ENCODE assay signal across 10 mouse cellular contexts in genomic region chr4:123972423-123973049, GRCm38 (mm10). TPM values are rescaled to one million over a fixed set of nuclear protein-coding genes. Genes with fewer than 3 reads are reported as not detected.
DNase-seq lines count a peak whose midpoint lies in the region; ATAC-seq and TF ChIP-seq lines count a peak whose summit lies in the region.
"Had no signal": no experiment of that assay in that cellular context is flagged by ENCODE, and none has a peak within 500 bp of the region (broad histone marks: within the 10 kb centered on the region; RNA-seq: fewer than 3 reads in every experiment).

No protein-coding gene starts in this region.

- peak overlapping the region; percentile 44; the same call in 1 of the 2 replicates for H3K9ac ChIP-seq in forebrain, embryonic 16.5 days (replicated peaks; ENCODE audit: low read depth, low read length)
- no peak overlapping the region for H3K9ac ChIP-seq in liver, embryonic 13.5 days
- no peak overlapping the region for H3K9ac ChIP-seq in stomach, embryonic 15.5 days

- DNase-seq in left cerebral cortex, adult 2 months (ENCODE audit: extremely low spot score in 1 of 2, low spot score in 2 of 2): no peak
- DNase-seq in left cerebral cortex, adult 11 months (ENCODE audit: low spot score): no peak
- DNase-seq in liver, embryonic 13.5 days: no peak
- no peak for DNase-seq in layer of hippocampus, postnatal 10 days (ENCODE audit: low spot score in 2 of 2)
- DNase-seq in adipocyte (ENCODE audit: low spot score): no peak
- no peak for DNase-seq in cerebellum, adult 9-11 months
- DNase-seq: kidney, postnatal 10 days had no signal

- intact Hi-C loops in left cerebral cortex, adult 2 months (cut with DNase I): no loop called here

- H3K4me3 ChIP-seq in left cerebral cortex, adult 2 months: peak overlapping the region; percentile 9; the same call in 1 of the 2 replicates
- H3K4me3 ChIP-seq in forebrain, embryonic 16.5 days (replicated peaks; ENCODE audit: low read length): peak overlapping the region; percentile 29
- no peak overlapping the region for H3K4me3 ChIP-seq in liver, embryonic 13.5 days (replicated peaks)
- H3K4me3 ChIP-seq in stomach, embryonic 15.5 days (replicated peaks): peak overlapping the region; percentile 21; the same call in 1 of the 2 replicates

- H3K4me1 ChIP-seq in forebrain, embryonic 16.5 days (replicated peaks; ENCODE audit: control insufficient read depth, insufficient read depth, low read length): peaks cover 5% of the 10 kb centered on the region
- H3K4me1 ChIP-seq in liver, embryonic 13.5 days (replicated peaks): 0 out of 2 replicates have a peak, but pooled peaks cover 7% of the 10 kb centered on the region
- H3K4me1 ChIP-seq in stomach, embryonic 15.5 days: no peaks in the 10 kb centered on the region

- no peak for ATAC-seq in forebrain, embryonic 16.5 days
- ATAC-seq in liver, embryonic 13.5 days (ENCODE audit: low read depth): peak; percentile 43; the same call in 1 of the 2 replicates
- no peak; the same call in 1 of the 2 replicates for ATAC-seq in stomach, embryonic 15.5 days (ENCODE audit: insufficient read depth, low FRiP score, low read depth)

- H3K27ac ChIP-seq in left cerebral cortex, adult 2 months: no peak overlapping the region
- no peak overlapping the region for H3K27ac ChIP-seq in forebrain, embryonic 16.5 days (ENCODE audit: low read length)
- no peak overlapping the region for H3K27ac ChIP-seq in liver, embryonic 13.5 days
- no peak overlapping the region for H3K27ac ChIP-seq in stomach, embryonic 15.5 days

- 8% methylated on average over 29 of the region's 29 CpGs for WGBS in forebrain, embryonic 16.5 days
- 14% methylated on average over 29 of the region's 29 CpGs for WGBS in liver, embryonic 13.5 days (ENCODE audit: insufficient replicate concordance)
- WGBS in stomach, embryonic 15.5 days: 14% methylated on average over 29 of the region's 29 CpGs

- H3K9me3 ChIP-seq in forebrain, embryonic 16.5 days (ENCODE audit: control insufficient read depth, low read length): no peaks in the 10 kb centered on the region
- no peaks in the 10 kb centered on the region for H3K9me3 ChIP-seq in liver, embryonic 13.5 days (replicated peaks)
- no peaks in the 10 kb centered on the region for H3K9me3 ChIP-seq in stomach, embryonic 15.5 days

- no peak for TF ChIP-seq CTCF in left cerebral cortex, adult 2 months (IDR thresholded peaks at IDR 0.05)

- no peaks in the 10 kb centered on the region for H3K27me3 ChIP-seq in forebrain, embryonic 16.5 days (replicated peaks; ENCODE audit: control insufficient read depth, insufficient read depth, low read length)
- H3K27me3 ChIP-seq in liver, embryonic 13.5 days: peaks cover 8% of the 10 kb centered on the region; the same call in 1 of the 2 replicates
- 0 out of 2 replicates have a peak, but pooled peaks cover 3% of the 10 kb centered on the region for H3K27me3 ChIP-seq in stomach, embryonic 15.5 days (replicated peaks)

- peak overlapping the region; percentile 55 for H3K4me2 ChIP-seq in forebrain, embryonic 16.5 days (ENCODE audit: low read length)
- H3K4me2 ChIP-seq in liver, embryonic 13.5 days: peak overlapping the region; percentile 42
- H3K4me2 ChIP-seq in stomach, embryonic 15.5 days: peak overlapping the region; percentile 47

- H3K36me3 ChIP-seq in forebrain, embryonic 16.5 days (ENCODE audit: control insufficient read depth, insufficient read depth): no peaks in the 10 kb centered on the region
- no peaks in the 10 kb centered on the region for H3K36me3 ChIP-seq in liver, embryonic 13.5 days
- no peaks in the 10 kb centered on the region for H3K36me3 ChIP-seq in stomach, embryonic 15.5 days

RNA-seq across cellular contexts. Expression of gene 4930535I16Rik, which starts 54.7 kb away (rescaled TPM):
- not detected for total RNA-seq in left cerebral cortex, adult 2 months (2021)
- polyA plus RNA-seq in forebrain, embryonic 16.5 days (2015; fragmentation: Nextera tagmentation; extraction: Ambion mirVana): not detected in 2 replicates
- polyA plus RNA-seq in liver, embryonic 13.5 days (2015; fragmentation: Nextera tagmentation; extraction: Ambion mirVana): not detected in 2 replicates
- polyA plus RNA-seq in stomach, embryonic 15.5 days (2015; fragmentation: Nextera tagmentation; extraction: Ambion mirVana): not detected in 2 replicates
- not detected for total RNA-seq in layer of hippocampus, postnatal 10 days (2021)
- total RNA-seq: common myeloid progenitor, adult 5-6 weeks had no signal

RNA-seq across cellular contexts. Expression of gene Rragc, which starts 55.3 kb away (rescaled TPM):
- 10 to 100 TPM; 55.3 to 61.5 TPM for total RNA-seq in left cerebral cortex, adult 2 months (2021)
- 44.7 and 54.8 TPM in 2 replicates for polyA plus RNA-seq in forebrain, embryonic 16.5 days (2015; fragmentation: Nextera tagmentation; extraction: Ambion mirVana)
- polyA plus RNA-seq in liver, embryonic 13.5 days (2015; fragmentation: Nextera tagmentation; extraction: Ambion mirVana): 21.4 and 25.4 TPM in 2 replicates
- polyA plus RNA-seq in stomach, embryonic 15.5 days (2015; fragmentation: Nextera tagmentation; extraction: Ambion mirVana): 50.6 and 50.7 TPM in 2 replicates
- 10 to 100 TPM; 44.3 to 49.9 TPM for total RNA-seq in layer of hippocampus, postnatal 10 days (2021)
